Mouse (Mus musculus): Measurements from ENCODE around the gene Npy1r.

- TF ChIP-seq POLR2A (IDR thresholded peaks at IDR 0.05; ENCODE audit: control insufficient read depth, low read depth, low read length) (no peak), CTCF (IDR thresholded peaks at IDR 0.05; ENCODE audit: control insufficient read depth, insufficient read depth, insufficient replicate concordance, low read depth, low read length) (no peak)
Measured at GRCm38 (mm10) chr8:66742359-66742758, 45.4 kb downstream of the Npy1r start.
